Mouse (Mus musculus) forebrain, embryonic 15.5 days (tissue): Measurements from ENCODE around the gene Eno4. TPM values are rescaled to one million over a fixed set of nuclear protein-coding genes. Genes with fewer than 3 reads are reported as not detected.

Experiments
- ATAC-seq: fragments of 200-750 bp; cut with Nextera tagmentation; replicated peaks from 2 replicates; pipeline ENCODE4 v1.8.0; 2017; ENCODE audit warnings: mild to moderate bottlenecking, moderate TSS enrichment, moderate library complexity
- H3K27ac ChIP-seq: fragments of 300-500 bp; sonication (generic); replicated peaks from 2 replicates; pipeline ENCODE4 v1.5.1; 2015; ENCODE audit warnings: mild to moderate bottlenecking, inconsistent platforms
- H3K27me3 ChIP-seq: fragments of 300-500 bp; sonication (generic); 2 replicates; pipeline ENCODE4 v1.6.1; 2015; ENCODE audit warnings: inconsistent platforms
- H3K36me3 ChIP-seq: fragments of 300-500 bp; sonication (generic); 2 replicates; pipeline ENCODE4 v1.6.1; 2015; ENCODE audit warnings: mild to moderate bottlenecking, inconsistent platforms
- H3K4me1 ChIP-seq: fragments of 300-500 bp; sonication (generic); 2 replicates; pipeline ENCODE4 v1.6.1; 2015; ENCODE audit warnings: inconsistent platforms
- H3K4me2 ChIP-seq: fragments of 300-500 bp; sonication (generic); replicated peaks from 2 replicates; pipeline ENCODE4 v1.6.1; 2015; ENCODE audit warnings: mild to moderate bottlenecking, inconsistent platforms
- H3K4me3 ChIP-seq: fragments of 300-500 bp; sonication (generic); 2 replicates; pipeline ENCODE4 v1.5.1; 2015; ENCODE audit warnings: mild to moderate bottlenecking, inconsistent platforms
- H3K9ac ChIP-seq: fragments of 300-500 bp; sonication (generic); replicated peaks from 2 replicates; pipeline ENCODE4 v1.6.1; 2015; ENCODE audit warnings: mild to moderate bottlenecking, inconsistent platforms
- H3K9me3 ChIP-seq: fragments of 300-500 bp; sonication (generic); 2 replicates; pipeline ENCODE4 v1.6.1; 2016; ENCODE audit warnings: inconsistent platforms
- WGBS: fragments of 180-500 bp; shearing (Covaris S2); methylation state at CpG from one replicate; pipeline ENCODE4 v1.1.7; 2015; ENCODE audit warnings: mixed read lengths; 5-methylcytosine and 5-hydroxymethylcytosine counted together
- microRNA-seq: library from miRNA; unstranded; fragments of <30 nt; microRNA quantifications from one replicate; pipeline ENCODE4, GENCODE M21; 2016
- polyA plus RNA-seq: library from polyadenylated mRNA; unstranded; fragments of >200 nt; fragmentation: Nextera tagmentation; extraction: Ambion mirVana; gene quantifications from 2 replicates; pipeline ENCODE4 v1.2.1, GENCODE M21; 2015

Eno4 gene
- polyA plus RNA-seq, 1 experiment from 2014 or later, result 2.4 TPM

DNA sequence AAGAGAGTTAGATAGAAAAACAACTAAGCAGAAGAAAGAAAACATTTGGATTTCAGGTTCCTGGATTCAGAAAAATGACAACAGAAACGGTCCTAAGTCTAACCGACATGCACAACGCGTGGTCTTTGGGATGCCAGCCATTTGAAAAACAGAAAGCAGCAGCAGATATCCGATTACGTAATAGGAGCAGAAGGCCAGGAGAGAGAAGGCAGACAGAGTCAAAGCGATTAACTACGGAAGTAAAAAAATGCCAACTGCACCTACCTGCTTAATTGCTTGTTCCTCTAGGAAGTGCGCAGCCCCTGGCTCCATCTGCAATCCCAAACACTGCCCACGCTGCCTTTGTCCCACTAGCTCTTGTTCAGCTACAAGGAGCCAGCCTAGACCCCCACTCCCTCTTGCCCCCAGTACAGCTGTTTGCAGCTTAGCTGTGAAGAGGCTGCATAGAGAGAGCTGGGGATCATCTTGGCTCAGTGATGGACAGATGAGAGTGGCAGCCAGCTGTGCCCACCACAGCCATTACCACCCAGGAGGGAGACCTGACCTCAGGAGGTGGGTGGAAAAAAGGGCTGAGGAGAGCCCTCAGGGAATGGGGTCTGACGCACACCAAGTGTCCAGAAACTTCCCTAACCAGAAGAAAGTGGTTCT is 32.1 kb downstream of the Eno4 start:
- ATAC-seq, result no peak
- Histone ChIP-seq H3K4me2 (no peak overlapping the region), H3K9ac (no peak overlapping the region), H3K4me1 (peaks cover 19% of the 10 kb centered on the region), H3K27me3 (peaks cover 19% of the 10 kb centered on the region; the same call in 1 of the 2 replicates), H3K36me3 (peaks cover 7% of the 10 kb centered on the region; the same call in 1 of the 2 replicates), H3K27ac (no peak overlapping the region), H3K9me3 (no peaks in the 10 kb centered on the region), H3K4me3 (no peak overlapping the region)
- 80% methylated on average over 11 of the region's 11 CpGs for WGBS

DNA sequence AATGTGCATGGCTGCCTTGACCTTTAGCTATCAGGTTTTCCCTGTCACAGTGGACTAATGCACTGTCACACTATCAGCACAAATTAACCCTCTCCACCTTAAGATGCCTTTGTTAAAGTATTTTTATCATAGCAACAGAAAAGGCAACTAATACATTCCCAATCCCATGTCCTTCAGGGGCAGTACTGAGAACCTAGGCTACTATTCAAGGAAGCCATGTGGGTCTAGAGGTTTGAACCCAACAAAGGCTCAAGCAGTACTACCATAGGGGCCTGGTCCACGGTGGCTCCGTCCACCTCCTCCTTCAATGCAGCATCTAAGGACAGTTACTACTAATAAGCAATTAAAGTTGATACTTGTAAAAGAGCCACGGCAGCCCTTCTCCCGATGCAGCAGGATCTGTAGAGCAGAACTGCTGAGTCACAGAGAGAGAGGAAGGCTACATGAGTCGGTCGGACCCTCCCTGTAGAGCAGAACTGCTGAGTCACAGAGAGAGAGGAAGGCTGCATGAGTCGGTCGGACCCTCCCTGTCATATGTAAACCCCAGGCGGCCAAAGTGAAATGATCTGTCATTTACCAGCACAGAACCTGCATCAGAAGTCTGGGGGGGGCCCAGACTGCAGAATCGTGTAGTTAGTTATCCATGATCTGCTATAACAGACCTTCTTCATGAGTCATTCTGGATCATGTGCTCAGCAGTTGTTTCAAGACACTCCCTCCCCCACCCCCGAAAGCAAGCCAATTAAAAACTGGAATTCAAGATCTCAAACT is 35.4 kb downstream of the Eno4 start:
- H3K4me2 ChIP-seq, result no peak overlapping the region
- 0 out of 2 replicates have a peak, but pooled peaks cover 4% of the 10 kb centered on the region for H3K36me3 ChIP-seq
- H3K4me3 ChIP-seq, result no peak overlapping the region
- peaks cover 23% of the 10 kb centered on the region for H3K4me1 ChIP-seq
- 26% methylated on average over 11 of the region's 11 CpGs for WGBS
- no peak overlapping the region for H3K9ac ChIP-seq
- no peak overlapping the region for H3K27ac ChIP-seq
- ATAC-seq, result peak; percentile 60; the same call in 1 of the 2 replicates
- H3K27me3 ChIP-seq, result peaks cover 31% of the 10 kb centered on the region; the same call in 1 of the 2 replicates
- H3K9me3 ChIP-seq, result no peaks in the 10 kb centered on the region

DNA sequence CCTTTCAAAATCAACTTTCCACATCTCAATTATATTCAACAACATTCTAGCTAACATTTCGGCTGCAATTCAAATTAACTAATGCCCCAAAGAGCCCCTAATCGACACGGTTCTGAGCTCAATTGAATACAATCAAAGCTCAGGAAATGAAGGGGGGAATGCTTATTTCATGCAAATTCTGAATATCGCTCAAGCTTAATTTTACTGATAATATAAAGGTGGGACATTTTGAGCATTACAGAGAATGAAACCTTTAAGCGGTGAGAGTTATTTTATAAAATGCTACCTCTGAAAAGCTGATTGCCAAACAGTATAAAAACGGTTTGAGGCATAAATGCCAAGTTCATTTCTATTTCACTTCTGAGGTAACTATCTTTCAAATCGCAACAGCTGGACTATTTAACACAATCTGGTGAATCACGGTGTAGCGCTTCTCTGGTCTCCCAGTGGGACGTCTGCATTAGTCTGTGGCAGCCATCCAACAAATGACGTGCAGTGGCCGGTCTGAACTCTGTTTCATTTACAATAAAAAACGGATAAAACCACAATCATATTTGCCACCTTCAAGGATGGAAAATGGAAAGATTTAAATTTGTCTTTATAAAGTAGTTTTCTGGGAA is 36.3 kb downstream of the Eno4 start:
- Histone ChIP-seq H3K9ac (no peak overlapping the region), H3K9me3 (no peaks in the 10 kb centered on the region), H3K27ac (no peak overlapping the region), H3K36me3 (0 out of 2 replicates have a peak, but pooled peaks cover 2% of the 10 kb centered on the region), H3K4me1 (peaks cover 23% of the 10 kb centered on the region), H3K27me3 (peaks cover 38% of the 10 kb centered on the region), H3K4me3 (peak overlapping the region; percentile 11), H3K4me2 (peak overlapping the region; percentile 22)
- 10% methylated on average over 13 of the region's 13 CpGs for WGBS
- ATAC-seq, result no peak

DNA sequence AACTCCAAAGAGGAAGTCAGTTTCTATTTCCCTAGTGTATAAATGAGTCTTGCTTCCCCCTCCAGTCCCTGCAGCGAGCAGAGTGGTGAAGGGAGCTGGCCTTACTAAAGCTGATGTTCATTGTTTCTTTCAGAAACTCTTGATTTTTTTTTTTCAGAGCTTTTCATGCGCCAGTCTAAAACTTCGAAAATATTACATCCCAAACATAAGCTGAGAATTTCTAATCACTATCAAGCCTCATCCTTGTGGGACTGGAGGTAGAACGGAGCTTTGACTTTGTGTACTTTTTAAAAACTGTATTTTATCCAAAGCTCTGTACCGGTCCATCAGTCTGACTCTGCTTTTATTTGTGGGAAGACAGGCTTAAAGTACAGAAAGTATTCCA is 36.8 kb downstream of the Eno4 start:
- ATAC-seq, result no peak
- H3K27ac ChIP-seq, result no peak overlapping the region
- H3K9me3 ChIP-seq, result no peaks in the 10 kb centered on the region
- H3K4me3 ChIP-seq, result peak overlapping the region; percentile 11
- 14% methylated on average over 5 of the region's 5 CpGs for WGBS
- H3K36me3 ChIP-seq, result 0 out of 2 replicates have a peak, but pooled peaks cover 5% of the 10 kb centered on the region
- peaks cover 40% of the 10 kb centered on the region for H3K27me3 ChIP-seq
- H3K9ac ChIP-seq, result no peak overlapping the region
- H3K4me2 ChIP-seq, result peak overlapping the region; percentile 22
- H3K4me1 ChIP-seq, result peaks cover 23% of the 10 kb centered on the region

DNA sequence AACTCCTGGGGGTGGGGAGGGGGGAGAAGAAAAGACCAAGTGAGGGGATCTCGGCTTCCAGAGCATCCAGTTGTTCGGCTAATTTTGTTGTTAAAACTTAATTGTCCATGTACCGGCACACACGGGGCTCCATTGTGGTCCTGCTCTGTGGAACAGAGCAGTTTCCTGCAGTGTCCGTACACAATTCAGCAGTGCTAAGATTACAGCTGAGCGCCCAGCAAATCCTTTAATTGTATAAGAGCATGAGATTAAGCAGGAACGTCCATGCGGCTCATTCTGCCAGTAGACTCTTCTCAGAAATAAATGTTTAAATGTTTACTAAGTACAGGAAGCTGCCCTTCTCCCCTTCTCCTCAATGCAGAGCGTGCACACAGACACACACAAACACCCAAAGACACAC is 38.3 kb downstream of the Eno4 start:
- Histone ChIP-seq H3K36me3 (peaks cover 9% of the 10 kb centered on the region; the same call in 1 of the 2 replicates), H3K4me1 (peaks cover 23% of the 10 kb centered on the region), H3K9ac (no peak overlapping the region), H3K27ac (no peak overlapping the region), H3K9me3 (no peaks in the 10 kb centered on the region), H3K4me2 (no peak overlapping the region), H3K4me3 (no peak overlapping the region), H3K27me3 (peaks cover 36% of the 10 kb centered on the region)
- ATAC-seq, result no peak
- WGBS, result 3% methylated on average over 9 of the region's 9 CpGs

DNA sequence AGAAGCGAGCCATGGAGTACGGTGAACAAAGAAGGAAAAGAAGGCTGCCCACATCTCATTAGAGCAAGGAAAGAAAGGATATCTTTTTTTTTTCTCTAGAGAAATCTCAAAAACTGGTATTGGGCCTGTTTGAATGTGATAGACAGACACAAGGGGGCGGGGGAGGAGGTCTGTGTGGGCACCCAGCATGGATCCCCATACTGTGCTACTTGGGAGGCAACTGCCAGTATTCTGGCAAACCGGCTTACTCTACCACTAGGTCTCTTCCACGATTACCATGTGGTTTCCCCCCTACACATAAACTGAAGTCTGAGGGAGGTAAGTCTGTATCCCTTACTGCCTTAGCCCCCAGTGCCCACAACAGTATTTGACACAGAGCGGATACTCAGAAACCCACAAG is 59.6 kb downstream of the Eno4 start:
- no peaks in the 10 kb centered on the region for H3K27me3 ChIP-seq
- H3K4me1 ChIP-seq, result peaks cover 16% of the 10 kb centered on the region
- peaks cover 27% of the 10 kb centered on the region for H3K36me3 ChIP-seq
- H3K27ac ChIP-seq, result no peak overlapping the region
- H3K9ac ChIP-seq, result no peak overlapping the region
- ATAC-seq, result no peak
- no peak overlapping the region for H3K4me2 ChIP-seq
- WGBS, result 69% methylated on average over 6 of the region's 6 CpGs
- no peaks in the 10 kb centered on the region for H3K9me3 ChIP-seq
- no peak overlapping the region for H3K4me3 ChIP-seq

DNA sequence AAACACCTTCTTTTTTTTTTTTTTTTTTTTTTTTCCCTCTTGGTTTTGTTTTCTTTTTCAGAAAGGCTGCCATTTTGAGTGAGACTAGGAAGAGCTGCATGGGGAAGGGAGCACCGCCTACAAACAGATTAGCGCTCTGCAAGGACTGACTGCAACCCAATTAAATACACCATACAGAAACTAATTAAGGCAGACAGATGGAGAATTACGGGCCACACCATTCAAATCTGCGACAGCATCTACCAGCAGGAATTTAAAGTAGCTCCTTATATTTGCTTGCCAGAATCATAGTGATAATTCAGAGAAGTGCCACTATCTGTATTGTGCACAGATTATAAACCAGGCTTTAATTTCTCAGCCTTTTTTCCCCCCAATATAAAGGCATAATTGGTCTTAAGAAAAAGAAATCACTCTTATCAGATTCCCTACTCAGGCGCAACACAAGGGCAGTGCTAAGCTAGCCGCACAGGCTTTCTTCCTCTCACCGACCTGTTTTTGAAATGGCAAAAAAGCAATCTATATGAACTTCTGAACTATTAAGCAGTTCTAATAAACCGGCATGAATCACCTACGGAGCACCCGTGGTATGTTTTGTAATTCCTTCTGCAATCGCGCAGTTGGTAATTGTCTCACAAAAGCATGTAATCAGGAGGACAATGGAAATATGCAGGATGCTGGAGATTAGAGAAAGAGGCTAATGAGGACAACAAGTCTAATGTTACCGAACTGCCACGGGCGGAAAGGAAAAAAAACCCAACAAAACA is 63.5 kb downstream of the Eno4 start:
- H3K9me3 ChIP-seq, result no peaks in the 10 kb centered on the region
- WGBS, result 7% methylated on average over 15 of the region's 15 CpGs
- no peak overlapping the region for H3K4me3 ChIP-seq
- H3K4me1 ChIP-seq, result peaks cover 24% of the 10 kb centered on the region
- H3K9ac ChIP-seq, result no peak overlapping the region
- H3K27ac ChIP-seq, result peak overlapping the region; percentile 90
- no peaks in the 10 kb centered on the region for H3K27me3 ChIP-seq
- peak; percentile 95 for ATAC-seq
- H3K36me3 ChIP-seq, result peaks cover 21% of the 10 kb centered on the region
- peak overlapping the region; percentile 20 for H3K4me2 ChIP-seq

DNA sequence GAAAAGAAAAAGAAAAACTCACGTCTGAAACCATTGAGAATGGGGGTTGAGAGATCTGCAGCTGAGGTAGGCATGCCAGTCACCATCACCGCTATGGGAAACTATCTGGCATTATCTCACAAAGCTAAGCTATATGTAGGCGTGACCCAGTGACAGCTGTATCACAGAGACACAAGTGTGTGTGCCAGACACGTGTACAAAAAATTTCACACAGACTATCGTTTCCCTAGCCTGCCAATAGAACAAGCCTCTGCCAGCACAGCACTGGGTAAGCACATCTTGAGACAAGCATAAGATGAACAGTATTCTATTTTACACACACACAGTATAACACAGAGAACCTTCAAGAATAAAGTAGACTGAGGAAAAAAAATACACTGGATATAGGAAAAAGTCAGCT is 67.6 kb downstream of the Eno4 start:
- 42% methylated on average over 5 of the region's 5 CpGs for WGBS
- Histone ChIP-seq H3K27ac (peak overlapping the region; percentile 59), H3K4me2 (no peak overlapping the region), H3K36me3 (peaks cover 21% of the 10 kb centered on the region; the same call in 1 of the 2 replicates), H3K4me3 (no peak overlapping the region), H3K9ac (no peak overlapping the region), H3K4me1 (peaks cover 24% of the 10 kb centered on the region), H3K27me3 (no peaks in the 10 kb centered on the region), H3K9me3 (no peaks in the 10 kb centered on the region)
- peak; percentile 73 for ATAC-seq

Small RNAs within 50 kb of the gene (microRNA-seq; reads per million reads assigned to microRNA genes)
- 4.2 reads per million, percentile 15 among the genes with 10 or more reads in this experiment for gene Mir3086

Other genes starting within 250 kb of the Eno4 start
- 0.80 and 1.0 TPM in 2 replicates for gene Pnliprp1, start 214.5 kb upstream of the Eno4 start, polyA plus RNA-seq
- gene Pnliprp2, start 183.7 kb upstream of the Eno4 start, polyA plus RNA-seq, result 0.48 and 0.50 TPM in 2 replicates
- gene 1700019N19Rik, start 149.0 kb upstream of the Eno4 start, polyA plus RNA-seq, result not detected in 2 replicates
- gene Hspa12a, start 229 bp downstream of the Eno4 start, polyA plus RNA-seq, result 44.6 and 54.4 TPM in 2 replicates
- gene Shtn1, start 132.7 kb downstream of the Eno4 start, polyA plus RNA-seq, result 58.6 and 73.1 TPM in 2 replicates
- 5.0 and 5.5 TPM in 2 replicates for gene Vax1, start 226.6 kb downstream of the Eno4 start, polyA plus RNA-seq